Mouse (Mus musculus): ENCODE results near the gene Ucp2. TPM values are rescaled to one million over a fixed set of nuclear protein-coding genes. Genes with fewer than 3 reads are reported as not detected.

The Ucp2 gene
- polyA plus RNA-seq, 1 experiment = 387 TPM

DNA sequence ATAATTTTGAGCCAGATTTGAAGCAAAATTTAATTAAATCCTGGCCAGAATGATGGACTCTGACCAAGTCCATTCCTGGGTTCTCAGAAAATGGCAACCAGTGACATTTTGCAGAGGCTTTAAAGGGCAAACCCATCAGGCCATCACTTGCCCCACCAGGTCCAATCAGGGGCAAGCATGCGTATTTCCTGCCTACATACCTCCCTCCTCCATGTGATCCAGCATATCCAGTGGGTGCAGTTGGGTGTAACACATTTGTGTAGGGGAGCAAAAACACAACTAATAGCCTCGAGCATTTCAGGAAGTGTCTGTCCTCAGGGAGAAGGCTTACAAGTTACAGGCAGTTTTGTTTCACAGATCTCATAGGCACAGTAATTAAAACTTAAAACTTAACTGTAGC lies 5.8 kb upstream of the Ucp2 start:
- Histone ChIP-seq H3K4me2 (ENCODE audit: low read depth) (no peak overlapping the region), H3K4me3 (no peak overlapping the region), H3K36me3 (ENCODE audit: control insufficient read depth, insufficient read depth) (no peaks in the 10 kb centered on the region), H3ac (ENCODE audit: control insufficient read depth, insufficient read length) (no peak overlapping the region), H3K27me3 (ENCODE audit: control insufficient read depth, insufficient read depth, insufficient read length) (no peaks in the 10 kb centered on the region), H3K79me2 (ENCODE audit: control insufficient read depth, insufficient read depth) (no peaks in the 10 kb centered on the region)
- TF ChIP-seq E2F4 (IDR thresholded peaks at IDR 0.05; ENCODE audit: insufficient read depth) = no peak
- TF ChIP-seq USF1 (IDR thresholded peaks at IDR 0.05; ENCODE audit: low read depth) = no peak
- TF ChIP-seq SRF (IDR thresholded peaks at IDR 0.05; ENCODE audit: control insufficient read depth, insufficient read length, low read depth) = no peak
- TF ChIP-seq POLR2AphosphoS2 (IDR thresholded peaks at IDR 0.05; ENCODE audit: insufficient read length, low read depth) = no peak
- TF ChIP-seq TCF12 (IDR thresholded peaks at IDR 0.05; ENCODE audit: insufficient read depth, poor library complexity, severe bottlenecking) = no peak
- TF ChIP-seq CEBPB (IDR thresholded peaks at IDR 0.05; ENCODE audit: insufficient read depth, poor library complexity, severe bottlenecking) = no peak
- no peak for TF ChIP-seq REST (IDR thresholded peaks at IDR 0.05; ENCODE audit: insufficient read depth, insufficient read length)
- TF ChIP-seq TCF3 (IDR thresholded peaks at IDR 0.05; ENCODE audit: insufficient read length, low read depth) = no peak
- TF ChIP-seq MYOG (IDR thresholded peaks at IDR 0.05; ENCODE audit: control insufficient read depth in 1 of 3, insufficient read depth in 1 of 3, insufficient read length in 2 of 3, low read depth in 2 of 3) = no peak
- no peak for TF ChIP-seq MAX (IDR thresholded peaks at IDR 0.05; ENCODE audit: low read depth)
- TF ChIP-seq MYOD1 (IDR thresholded peaks at IDR 0.05; ENCODE audit: control insufficient read depth in 1 of 3, insufficient read length in 2 of 3, low read depth in 2 of 3) = no peak
- no peak for TF ChIP-seq POLR2A (IDR thresholded peaks at IDR 0.05; ENCODE audit: insufficient read length, low read depth)

DNA sequence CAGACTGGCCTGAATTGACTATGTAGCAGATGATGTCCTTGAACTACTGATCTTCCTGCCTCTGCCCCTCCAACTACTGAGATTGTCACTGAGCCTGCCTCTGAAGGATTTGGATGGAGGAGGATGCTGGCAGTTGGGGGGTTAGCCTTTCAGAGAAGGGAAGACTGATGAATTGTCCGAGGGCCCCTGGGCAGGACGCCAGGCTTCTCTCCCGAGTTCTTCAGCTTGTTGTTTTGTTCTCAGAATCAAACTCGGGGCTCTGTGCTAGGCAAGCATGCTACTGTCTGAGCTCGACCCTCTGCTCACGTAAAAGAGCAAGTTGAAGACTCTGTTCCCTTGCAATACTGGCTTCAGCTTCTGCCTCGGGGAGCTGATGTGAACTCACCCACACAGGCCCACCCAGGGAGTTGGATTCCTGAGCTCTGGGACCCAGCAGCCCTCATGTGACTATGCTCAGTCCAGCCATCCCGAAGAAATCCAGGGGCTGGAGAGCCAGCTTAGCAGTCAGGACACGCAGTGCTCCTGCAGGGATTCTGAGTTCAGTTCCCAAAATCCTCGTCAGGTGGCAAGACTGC lies 4.6 kb upstream of the Ucp2 start:
- Histone ChIP-seq H3K79me2 (ENCODE audit: control insufficient read depth, insufficient read depth) (no peaks in the 10 kb centered on the region), H3K36me3 (ENCODE audit: control insufficient read depth, insufficient read depth) (no peaks in the 10 kb centered on the region), H3ac (ENCODE audit: control insufficient read depth, insufficient read length) (no peak overlapping the region), H3K4me2 (ENCODE audit: low read depth) (no peak overlapping the region), H3K4me3 (no peak overlapping the region), H3K27me3 (ENCODE audit: control insufficient read depth, insufficient read depth, insufficient read length) (no peaks in the 10 kb centered on the region)
- TF ChIP-seq MYOG (IDR thresholded peaks at IDR 0.05; ENCODE audit: control insufficient read depth in 1 of 3, insufficient read depth in 1 of 3, insufficient read length in 2 of 3, low read depth in 2 of 3) (no peak), MYOD1 (IDR thresholded peaks at IDR 0.05; ENCODE audit: control insufficient read depth in 1 of 3, insufficient read length in 2 of 3, low read depth in 2 of 3) (no peak), SRF (IDR thresholded peaks at IDR 0.05; ENCODE audit: control insufficient read depth, insufficient read length, low read depth) (no peak), REST (IDR thresholded peaks at IDR 0.05; ENCODE audit: insufficient read depth, insufficient read length) (no peak), E2F4 (IDR thresholded peaks at IDR 0.05; ENCODE audit: insufficient read depth) (no peak), TCF3 (IDR thresholded peaks at IDR 0.05; ENCODE audit: insufficient read length, low read depth) (no peak), USF1 (IDR thresholded peaks at IDR 0.05; ENCODE audit: low read depth) (no peak), CEBPB (IDR thresholded peaks at IDR 0.05; ENCODE audit: insufficient read depth, poor library complexity, severe bottlenecking) (no peak), POLR2AphosphoS2 (IDR thresholded peaks at IDR 0.05; ENCODE audit: insufficient read length, low read depth) (no peak), TCF12 (IDR thresholded peaks at IDR 0.05; ENCODE audit: insufficient read depth, poor library complexity, severe bottlenecking) (no peak), POLR2A (IDR thresholded peaks at IDR 0.05; ENCODE audit: insufficient read length, low read depth) (no peak), MAX (IDR thresholded peaks at IDR 0.05; ENCODE audit: low read depth) (no peak)

DNA sequence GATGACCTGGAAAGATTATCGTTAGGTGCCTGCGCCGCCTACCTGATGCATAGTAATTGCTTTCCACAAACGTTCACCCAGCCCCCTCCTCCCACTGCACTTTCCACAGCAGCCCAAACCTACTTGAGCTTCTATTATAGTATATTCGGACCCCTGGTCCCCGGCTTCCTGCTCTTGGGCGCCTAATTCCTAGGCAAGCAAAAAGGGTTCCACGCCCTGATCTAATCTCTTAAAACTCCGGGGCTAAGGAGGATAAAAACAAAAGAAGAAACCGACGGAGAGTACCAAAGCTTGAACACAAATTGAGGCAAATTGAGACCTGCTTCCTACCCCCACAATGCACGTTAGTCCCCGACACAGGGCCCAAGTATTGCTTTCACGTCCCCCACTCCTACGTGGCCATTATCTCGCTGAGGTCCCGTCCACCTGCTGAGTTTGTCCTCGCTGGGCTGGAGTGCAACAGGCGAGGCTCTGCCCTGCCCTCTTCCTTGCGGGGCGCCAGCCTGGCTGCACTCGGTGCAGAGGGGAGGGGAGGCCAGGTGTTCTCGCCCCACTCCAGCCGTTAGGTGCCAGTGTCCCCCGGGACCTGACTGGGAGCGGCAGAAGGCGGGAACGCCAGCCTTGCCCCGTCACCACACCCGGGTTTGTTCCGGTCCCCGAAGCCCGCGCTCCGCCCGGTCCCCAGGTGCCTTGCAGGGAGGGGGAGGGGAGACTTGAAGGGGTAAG lies 583 bp upstream of the Ucp2 start:
- Histone ChIP-seq H3K4me2 (ENCODE audit: low read depth) (peak overlapping the region; percentile 92), H3ac (ENCODE audit: control insufficient read depth, insufficient read length) (peak overlapping the region; percentile 38), H3K4me3 (peak overlapping the region; percentile 38), H3K79me2 (ENCODE audit: control insufficient read depth, insufficient read depth) (no peaks in the 10 kb centered on the region), H3K36me3 (ENCODE audit: control insufficient read depth, insufficient read depth) (no peaks in the 10 kb centered on the region), H3K27me3 (ENCODE audit: control insufficient read depth, insufficient read depth, insufficient read length) (no peaks in the 10 kb centered on the region)
- TF ChIP-seq MYOD1 (IDR thresholded peaks at IDR 0.05; ENCODE audit: control insufficient read depth in 1 of 3, insufficient read length in 2 of 3, low read depth in 2 of 3) (peak in 1 of 3 experiments; percentile 70), SRF (IDR thresholded peaks at IDR 0.05; ENCODE audit: control insufficient read depth, insufficient read length, low read depth) (no peak), POLR2A (IDR thresholded peaks at IDR 0.05; ENCODE audit: insufficient read length, low read depth) (no peak), MYOG (IDR thresholded peaks at IDR 0.05; ENCODE audit: control insufficient read depth in 1 of 3, insufficient read depth in 1 of 3, insufficient read length in 2 of 3, low read depth in 2 of 3) (peak in 1 of 3 experiments; percentile 58)

- no peaks in the 10 kb centered on the region for H3K79me2 ChIP-seq (ENCODE audit: control insufficient read depth, insufficient read depth)
- peak overlapping the region; percentile 38 for H3ac ChIP-seq (ENCODE audit: control insufficient read depth, insufficient read length)
- H3K36me3 ChIP-seq (ENCODE audit: control insufficient read depth, insufficient read depth) = no peaks in the 10 kb centered on the region
- H3K4me2 ChIP-seq (ENCODE audit: low read depth) = peak overlapping the region; percentile 92
- no peaks in the 10 kb centered on the region for H3K27me3 ChIP-seq (ENCODE audit: control insufficient read depth, insufficient read depth, insufficient read length)
- peak overlapping the region; percentile 38 for H3K4me3 ChIP-seq
- no peak for TF ChIP-seq MAX (IDR thresholded peaks at IDR 0.05; ENCODE audit: low read depth)
- no peak for TF ChIP-seq POLR2A (IDR thresholded peaks at IDR 0.05; ENCODE audit: insufficient read length, low read depth)
- TF ChIP-seq MYOD1 (IDR thresholded peaks at IDR 0.05; ENCODE audit: control insufficient read depth in 1 of 3, insufficient read length in 2 of 3, low read depth in 2 of 3) = peak in 2 of 3 experiments; percentile 52 to 53
- TF ChIP-seq MYOG (IDR thresholded peaks at IDR 0.05; ENCODE audit: control insufficient read depth in 1 of 3, insufficient read depth in 1 of 3, insufficient read length in 2 of 3, low read depth in 2 of 3) = no peak
- no peak for TF ChIP-seq CEBPB (IDR thresholded peaks at IDR 0.05; ENCODE audit: insufficient read depth, poor library complexity, severe bottlenecking)
- no peak for TF ChIP-seq REST (IDR thresholded peaks at IDR 0.05; ENCODE audit: insufficient read depth, insufficient read length)
These were observed 612 bp downstream of the Ucp2 start for GRCm38 (mm10) chr7:100493484-100494414.
